Mouse (Mus musculus): Measurements from ENCODE around the gene Capzb.
A peak's percentile ranks its signal among the peaks of the same experiment; 100 is the strongest.

Capzb gene

DNA sequence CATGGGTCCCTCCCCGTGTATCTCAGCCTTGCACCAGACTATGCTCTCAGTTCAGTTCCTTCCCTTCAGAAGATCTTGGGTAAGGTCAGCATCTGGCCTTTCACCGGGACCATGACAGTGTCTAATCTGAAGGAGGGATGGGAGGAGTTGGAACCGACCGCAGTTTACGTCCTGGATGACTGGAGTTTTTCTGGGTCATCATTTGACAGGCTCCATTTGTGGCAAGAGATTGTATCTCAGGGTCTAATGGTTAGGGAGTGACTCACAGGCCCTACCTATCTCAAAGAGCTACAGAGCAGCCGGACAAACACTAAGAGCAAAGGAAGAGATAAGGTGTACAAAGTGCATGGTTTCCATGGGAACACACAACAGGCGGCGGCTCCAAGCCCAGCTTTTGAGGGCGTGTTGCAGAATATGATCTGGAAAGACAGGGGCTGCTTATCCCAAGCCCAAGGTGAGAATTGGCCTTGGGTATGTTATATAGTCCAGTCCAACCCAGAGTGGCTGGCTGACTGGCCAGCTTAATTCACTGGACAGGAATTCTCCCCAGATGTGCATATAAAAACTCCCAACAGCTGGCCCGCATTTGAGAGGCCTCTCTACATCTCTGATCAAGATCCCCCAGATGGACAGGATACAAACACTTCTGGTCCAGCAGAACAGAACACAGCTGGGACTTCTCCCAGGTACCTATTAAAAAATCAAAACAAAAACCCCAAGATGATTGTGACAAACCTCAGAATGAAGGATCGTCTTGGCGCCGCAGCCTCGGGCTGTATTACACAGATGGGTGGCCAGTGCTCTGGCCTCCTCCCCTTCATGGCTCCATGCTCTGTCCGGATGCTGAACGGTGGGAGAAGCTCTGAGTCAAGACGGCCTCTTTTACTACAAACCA is 12.7 kb upstream of the Capzb start:
- DNase-seq: no peak

- no peak for DNase-seq
These were observed 10.2 kb upstream of the Capzb start for GRCm38 (mm10) chr4:139182511-139182910.

DNA sequence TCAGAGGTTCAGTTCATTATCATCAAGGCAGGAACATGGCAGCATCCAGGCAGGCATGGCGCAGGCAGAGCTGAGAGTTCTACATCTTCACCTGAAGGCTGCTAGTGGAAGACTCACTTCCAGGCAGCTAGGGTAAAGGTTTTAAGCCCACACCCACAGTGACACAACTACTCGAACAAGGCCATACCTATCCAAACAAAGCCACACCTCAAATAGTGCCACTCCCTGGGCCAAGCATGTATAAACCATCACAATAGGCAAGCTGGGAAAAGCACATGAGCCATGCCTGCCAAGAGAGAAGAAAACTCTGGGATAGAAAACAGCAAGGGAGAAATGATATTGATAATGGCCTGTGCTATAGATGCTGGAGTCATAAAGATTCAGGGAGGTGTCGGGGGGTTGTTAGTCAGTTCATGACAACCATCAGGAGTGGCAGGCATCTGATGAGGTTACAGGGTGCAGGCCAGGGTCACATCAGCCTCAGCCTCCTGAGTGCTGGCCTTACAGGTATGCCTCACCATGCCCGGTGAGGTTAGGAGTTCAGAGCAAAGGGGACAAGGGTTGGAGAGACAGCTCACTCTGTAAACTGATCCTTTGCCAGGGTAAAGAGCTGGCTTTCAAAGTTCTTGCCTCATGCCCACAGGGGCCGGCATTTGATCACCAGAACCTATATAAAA is 6.8 kb upstream of the Capzb start:
- no peak for DNase-seq

GRCm38 (mm10) chr4:139187930-139188329 is 4.8 kb upstream of the Capzb start:
- peak; percentile 82 for DNase-seq

- DNase-seq: no peak
These were observed 847 bp upstream of the Capzb start for GRCm38 (mm10) chr4:139191605-139192498.

DNA sequence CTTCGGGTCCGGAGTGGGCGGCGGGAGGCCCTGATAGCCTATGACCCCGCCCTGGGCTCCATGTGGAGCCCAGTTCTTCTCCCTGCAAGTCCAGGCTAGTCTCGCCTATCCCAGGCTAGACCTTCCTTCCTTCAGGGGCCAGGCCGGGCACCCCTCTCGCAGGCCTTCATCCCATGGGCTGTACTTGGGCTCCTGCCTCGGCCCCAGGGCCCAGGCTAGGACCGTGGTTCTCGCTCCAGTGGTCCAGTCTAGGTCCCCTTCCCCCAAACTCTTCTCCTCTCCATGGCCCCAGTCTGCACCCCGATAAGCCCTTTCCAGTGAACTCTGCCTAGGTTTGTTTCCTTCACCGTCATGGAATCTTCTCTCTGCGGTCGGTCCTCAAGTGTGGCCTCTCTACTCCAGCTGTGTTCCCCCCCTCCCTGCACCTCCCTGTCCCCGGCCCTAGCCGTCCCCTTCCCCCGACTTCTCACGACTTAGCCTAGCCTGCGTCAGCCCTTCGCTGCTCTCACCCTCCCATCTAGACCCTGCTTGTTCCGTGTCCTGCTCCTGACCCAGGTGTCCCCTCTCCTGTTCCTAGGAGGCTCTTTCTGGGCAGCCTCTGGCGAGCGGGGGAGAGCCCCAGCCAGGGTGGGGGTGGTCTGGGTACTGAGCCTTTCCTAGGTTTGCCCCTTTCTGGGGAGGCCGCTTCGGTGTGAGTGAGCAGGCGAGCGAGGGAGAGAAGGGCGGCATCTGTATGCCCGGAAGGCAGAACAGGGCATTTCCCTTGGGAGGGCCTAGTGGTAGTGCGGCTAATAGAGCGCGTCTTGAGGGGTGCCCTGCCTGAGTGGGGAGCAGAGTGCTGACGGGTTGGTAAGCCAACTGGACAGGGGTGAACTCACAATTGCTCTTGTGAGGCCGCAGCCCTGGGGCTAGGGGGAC is 736 bp downstream of the Capzb start:
- DNase-seq: no peak

DNA sequence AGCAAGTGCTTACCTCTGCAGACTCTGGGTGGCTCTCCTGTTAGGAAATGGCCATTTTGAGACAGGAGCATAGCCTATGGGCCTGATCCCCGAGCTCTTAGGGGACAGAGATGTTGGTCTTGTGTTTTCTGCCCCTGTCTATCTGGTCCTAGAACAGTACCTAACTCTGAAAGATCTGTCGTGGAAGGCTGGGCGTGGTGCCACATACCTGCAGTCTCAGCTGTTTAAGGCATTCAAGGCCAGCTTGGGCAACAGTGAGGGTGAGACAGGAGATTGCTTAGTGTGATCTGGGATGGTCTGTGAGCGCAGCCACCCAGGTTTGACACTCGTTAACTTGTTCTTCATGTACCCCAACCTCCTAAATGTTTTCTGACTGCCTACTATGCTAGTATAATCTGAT is 2.4 kb downstream of the Capzb start:
- no peak for DNase-seq

- no peak for DNase-seq
These were observed 3.8 kb downstream of the Capzb start for GRCm38 (mm10) chr4:139196464-139196863.

DNA sequence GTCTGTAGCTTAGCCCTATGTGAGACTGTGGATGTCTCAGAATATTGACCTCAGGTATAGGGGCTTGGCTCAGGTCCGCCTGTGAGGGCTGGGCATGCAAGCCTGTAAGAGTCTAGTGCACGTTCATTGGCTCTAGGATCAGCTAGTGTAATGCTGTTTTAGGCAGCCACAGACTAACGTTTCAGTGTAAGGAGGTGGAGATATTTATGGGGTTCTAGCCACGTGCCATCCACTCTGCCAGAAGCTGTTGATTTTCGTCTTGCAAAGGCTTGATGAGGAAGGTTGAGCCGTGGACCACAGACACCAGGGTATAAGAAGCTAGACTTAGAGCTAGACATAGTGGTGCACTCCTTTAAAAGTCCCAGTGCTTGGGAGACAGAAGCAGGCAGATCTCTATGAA is 4.2 kb downstream of the Capzb start:
- DNase-seq: no peak

DNA sequence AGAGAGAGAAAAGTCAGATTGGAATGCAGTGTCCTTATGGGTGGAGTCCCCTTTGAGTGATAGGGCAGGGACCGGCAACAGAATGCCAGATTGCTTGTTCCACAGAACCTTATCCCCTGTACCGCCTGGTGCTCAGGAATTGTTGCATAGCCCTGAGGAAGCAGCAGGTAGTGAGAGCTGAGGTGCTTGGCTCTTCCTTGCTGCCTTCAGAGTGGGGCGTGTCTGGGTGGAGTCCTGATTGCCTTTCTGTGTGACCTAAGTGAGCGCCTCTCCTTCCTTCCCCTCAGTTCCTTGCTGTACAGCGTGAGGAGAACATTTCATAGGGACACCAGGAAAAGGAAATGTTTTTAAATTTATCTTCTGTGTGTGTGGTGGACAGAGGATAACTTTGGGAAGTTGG is 4.8 kb downstream of the Capzb start:
- no peak for DNase-seq

DNA sequence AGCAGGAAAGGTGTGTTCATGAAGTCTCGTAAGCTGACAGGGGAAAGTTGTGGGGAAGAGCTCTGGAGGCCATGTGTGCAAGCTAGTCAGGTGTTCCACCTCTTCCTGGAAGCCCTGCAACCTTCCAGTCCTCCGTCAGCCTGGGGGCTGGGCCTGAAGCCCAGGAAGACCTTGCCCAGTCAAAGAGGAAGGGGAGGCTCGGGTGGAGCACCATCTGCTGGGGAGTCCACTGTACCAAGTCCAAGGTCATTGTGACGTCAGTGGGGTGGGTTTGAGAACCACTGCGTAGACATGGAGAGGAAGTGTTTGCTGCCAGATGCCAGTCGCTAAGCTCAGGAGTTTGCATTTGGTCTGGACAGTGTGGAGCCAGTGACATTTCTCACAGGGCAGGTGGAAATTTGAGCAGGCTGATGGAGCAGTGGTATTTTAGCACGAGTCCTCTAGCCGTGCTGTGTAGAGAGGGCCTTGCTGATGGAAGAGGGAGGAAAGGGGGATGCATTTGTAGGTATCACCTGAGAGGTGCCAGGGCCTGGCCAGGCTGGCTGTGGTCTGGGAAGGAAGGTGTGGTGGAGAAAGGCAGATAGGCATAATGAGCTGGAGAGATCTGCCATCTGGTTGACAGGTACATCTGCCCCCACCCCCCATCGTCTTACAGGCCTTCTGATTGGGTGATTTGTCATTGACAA is 5.4 kb downstream of the Capzb start:
- DNase-seq: peak; percentile 59

GRCm38 (mm10) chr4:139199126-139199525 is 6.4 kb downstream of the Capzb start:
- no peak for DNase-seq

GRCm38 (mm10) chr4:139199703-139200340 is 7.1 kb downstream of the Capzb start:
- DNase-seq: no peak

DNA sequence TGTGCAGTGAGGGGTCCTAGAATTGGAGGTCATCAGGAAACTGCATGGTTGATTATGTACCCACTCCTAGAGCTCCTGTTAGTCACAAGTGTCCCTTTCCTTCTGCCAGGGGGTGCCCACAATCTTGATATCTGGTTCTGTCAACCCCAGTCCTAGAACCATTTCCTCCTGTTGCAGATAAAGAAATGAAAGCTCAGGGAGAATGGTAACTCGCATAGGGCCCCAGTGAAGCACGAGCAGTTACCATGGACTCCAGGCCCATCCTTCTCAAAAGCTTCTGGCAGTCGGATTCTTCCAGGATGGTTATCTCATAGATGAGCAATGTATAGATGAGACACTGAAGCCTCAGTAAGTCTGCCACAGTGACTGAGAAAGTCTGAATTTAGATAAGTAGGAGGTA is 8.2 kb downstream of the Capzb start:
- DNase-seq: no peak

DNA sequence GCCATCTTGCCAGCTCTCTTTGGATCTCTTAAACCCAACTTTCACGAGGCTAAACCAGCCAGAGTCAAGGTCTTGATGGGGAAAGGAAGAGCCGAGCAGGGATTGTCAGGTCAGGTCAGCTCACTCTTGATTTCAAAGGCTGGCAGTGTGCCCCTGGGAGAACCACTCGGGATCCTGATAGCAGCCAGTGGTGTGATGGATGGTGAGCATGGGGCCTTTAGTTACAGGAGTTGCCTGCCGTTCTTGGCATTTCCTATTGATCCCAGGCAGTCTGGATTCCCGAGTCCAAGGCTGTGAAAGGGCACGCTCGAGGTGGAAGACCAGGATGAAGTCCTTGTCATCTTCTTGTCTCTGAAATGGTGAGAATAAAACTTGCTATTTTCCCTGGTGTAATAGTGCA is 9.9 kb downstream of the Capzb start:
- no peak for DNase-seq

- DNase-seq: no peak
These were observed 10.7 kb downstream of the Capzb start for GRCm38 (mm10) chr4:139203381-139203780.

- DNase-seq: no peak
These were observed 13.1 kb downstream of the Capzb start for GRCm38 (mm10) chr4:139205842-139206241.

DNA sequence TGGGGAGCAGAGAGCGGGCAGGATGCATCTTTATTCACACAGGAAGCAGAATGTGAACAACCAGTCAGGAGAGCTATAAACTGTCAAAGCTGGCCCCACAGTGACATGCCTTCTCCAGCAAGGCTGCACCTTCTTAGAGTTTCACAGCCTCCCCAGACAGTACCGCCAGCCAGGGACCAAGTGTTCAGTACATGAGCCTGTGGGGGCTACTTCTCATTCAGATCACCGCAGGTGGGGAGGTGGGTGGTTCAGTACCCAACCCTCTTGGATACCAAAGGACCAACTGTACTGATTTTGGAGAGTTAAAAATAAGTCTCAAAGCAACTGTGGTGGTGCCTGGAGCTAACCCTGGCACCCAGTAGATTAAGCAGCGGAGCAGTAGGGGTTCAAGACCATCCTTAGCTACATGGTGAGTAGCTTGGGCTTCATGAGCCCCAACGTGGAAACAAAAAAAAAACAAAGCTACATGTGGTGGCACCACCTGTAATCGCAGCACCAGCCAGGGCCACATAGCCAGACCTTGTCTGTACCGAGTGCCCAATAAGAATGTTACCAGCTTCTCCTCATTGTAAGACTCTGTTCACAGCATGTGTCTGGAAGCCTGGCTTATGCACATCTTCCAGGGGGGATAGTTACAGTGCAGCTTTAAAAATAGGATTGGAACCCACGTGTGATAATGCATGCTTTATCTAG is 13.8 kb downstream of the Capzb start:
- peak; percentile 80 for DNase-seq

DNA sequence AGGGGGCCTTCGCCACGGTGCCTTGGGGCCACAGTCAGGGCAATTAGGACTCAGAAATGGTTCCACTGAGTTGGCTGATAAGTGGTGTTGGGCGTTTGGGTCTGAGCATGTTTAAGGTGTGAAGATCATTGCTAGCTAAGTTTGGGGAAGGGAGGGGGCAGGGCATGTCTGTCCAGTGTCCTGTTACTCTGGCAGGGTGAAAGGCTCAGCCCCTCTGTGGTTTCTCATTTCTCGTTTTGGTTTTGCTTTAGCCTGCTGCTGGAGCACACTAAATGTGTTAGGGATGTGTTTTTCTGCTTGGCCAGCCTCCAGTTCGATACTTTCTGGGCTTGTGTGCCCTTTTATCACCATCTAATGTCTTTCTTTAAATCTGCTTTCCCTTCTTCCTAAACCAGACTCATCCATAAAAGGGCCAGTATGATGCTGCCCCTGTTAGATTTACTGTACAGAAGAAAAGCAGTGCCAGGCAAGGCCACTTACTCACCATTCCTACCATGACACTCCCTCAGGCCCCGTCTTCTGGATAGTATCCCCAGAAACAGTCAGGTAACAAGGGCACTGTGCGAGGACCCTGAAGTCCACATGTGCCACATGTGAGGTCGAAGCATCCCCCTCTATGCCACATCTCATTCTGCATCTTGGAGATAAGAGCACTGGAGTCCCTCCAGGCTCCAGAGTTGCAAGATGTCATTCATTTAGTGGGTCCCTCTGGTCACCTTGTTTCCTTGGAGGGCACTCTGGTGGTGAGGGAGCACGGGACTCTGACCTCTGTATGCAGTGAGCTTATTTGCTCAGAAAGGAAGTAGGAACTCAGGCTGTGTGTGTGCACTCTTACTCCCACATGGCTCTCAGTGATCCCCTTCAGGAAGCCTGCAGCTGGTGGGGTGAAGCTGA is 15.8 kb downstream of the Capzb start:
- peak; percentile 72 for DNase-seq
